Mouse (Mus musculus): ENCODE data around the gene 4931428L18Rik.

4931428L18Rik gene

DNA sequence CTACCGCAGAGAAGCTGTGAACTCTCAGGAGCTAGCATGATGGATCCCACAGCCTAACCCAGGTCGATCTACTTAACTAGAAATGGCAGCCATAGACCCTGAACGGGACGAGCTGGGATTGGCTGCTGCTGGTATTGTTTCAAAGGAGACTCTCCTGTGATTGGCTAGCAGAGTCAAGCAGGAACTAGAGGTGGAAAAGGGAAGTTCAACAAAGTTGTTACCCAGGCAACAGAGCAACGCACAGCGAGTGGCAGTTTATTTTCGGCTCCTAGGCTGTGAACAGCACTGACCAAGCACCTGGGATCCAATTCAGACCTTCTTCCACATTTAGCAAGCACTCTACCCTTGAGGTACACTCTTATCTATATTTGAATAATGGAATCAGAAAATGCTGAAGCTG is at the start of gene 4931428L18Rik, which contains the start of gene Pih1d3:
Gene 4931428L18Rik, minus strand, starts transcription at position 121 of the 400 bp plus-strand sequence.
Gene Pih1d3, plus strand, starts transcription at position 275 of the 400 bp plus-strand sequence.
- no peak for DNase-seq (ENCODE audit: extremely low spot score, low spot score)

DNA sequence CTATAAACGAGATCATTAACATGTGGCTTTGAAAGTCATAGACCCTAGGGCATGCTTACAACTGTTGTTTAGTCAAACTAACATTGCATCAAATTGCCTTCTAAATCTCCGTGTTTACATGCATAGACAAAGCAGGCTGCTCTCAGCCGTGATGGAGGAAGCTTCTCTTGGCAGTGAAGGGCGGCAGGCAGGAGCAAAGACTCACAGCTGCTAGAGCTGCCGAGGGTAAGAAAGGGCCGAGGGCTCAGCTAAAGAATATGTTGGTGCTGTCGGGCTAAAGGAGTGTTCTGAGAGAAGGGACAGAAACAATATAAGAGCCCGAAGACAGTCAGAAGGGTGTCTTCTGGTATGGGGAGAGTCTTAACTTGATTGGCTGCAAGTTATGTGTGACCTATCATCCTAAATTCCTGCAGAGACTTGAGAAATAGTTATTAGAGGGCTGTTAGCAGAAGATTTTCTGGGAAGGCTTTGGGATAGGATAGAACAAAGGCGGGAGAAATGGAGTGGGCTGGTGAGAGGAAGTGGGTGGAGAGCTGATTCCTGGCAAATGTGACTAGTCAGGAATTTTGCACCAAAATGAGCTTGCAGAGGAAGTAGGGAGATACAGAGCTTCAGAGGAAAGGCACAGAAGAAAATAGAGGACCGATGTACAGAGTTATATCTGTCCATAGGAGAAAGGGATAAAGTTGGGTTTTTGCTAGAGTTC is 37.9 kb upstream of the 4931428L18Rik start:
- DNase-seq (ENCODE audit: extremely low spot score, low spot score), result no peak

DNA sequence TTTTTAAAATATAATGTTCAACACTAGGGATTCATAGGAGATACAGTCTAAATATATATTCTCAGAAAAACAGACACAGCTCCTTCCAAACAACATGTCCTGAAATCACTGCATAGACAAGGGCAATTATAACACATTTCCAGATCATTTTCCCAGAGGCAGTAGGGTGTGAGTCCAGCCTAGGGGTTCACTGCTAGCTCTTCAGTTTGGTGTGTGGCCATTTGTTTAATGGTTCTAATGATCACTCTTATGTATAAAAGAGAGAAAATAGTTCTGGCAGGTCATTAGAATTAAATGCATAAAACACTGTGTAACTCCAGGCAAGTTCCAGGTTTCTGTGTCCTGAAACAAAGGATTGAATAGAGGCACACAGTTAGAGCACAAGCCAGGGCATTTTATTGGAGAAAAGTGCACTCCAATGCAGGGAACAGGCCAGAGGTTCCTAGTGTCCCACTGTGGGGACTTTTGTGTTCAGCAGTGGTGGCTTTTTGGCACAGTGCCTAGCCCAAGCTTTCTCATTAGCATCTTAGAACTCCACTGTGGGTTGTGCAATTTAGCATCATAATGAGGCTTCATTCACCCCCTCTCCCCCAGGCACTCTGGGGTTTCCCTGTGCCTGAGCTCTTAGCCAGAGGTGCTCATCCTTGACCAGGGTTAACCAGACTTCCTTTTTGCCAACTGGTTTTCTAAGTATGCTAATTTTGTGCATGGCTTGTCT is 11.0 kb upstream of the 4931428L18Rik start:
- DNase-seq (ENCODE audit: extremely low spot score, low spot score), result no peak

- DNase-seq (ENCODE audit: extremely low spot score, low spot score), result no peak
Observed at GRCm38 (mm10) chr1:31220599-31221250, 1.8 kb downstream of the 4931428L18Rik start.

GRCm38 (mm10) chr1:31214831-31215230 is 7.7 kb downstream of the 4931428L18Rik start:
- no peak for DNase-seq (ENCODE audit: extremely low spot score, low spot score)

DNA sequence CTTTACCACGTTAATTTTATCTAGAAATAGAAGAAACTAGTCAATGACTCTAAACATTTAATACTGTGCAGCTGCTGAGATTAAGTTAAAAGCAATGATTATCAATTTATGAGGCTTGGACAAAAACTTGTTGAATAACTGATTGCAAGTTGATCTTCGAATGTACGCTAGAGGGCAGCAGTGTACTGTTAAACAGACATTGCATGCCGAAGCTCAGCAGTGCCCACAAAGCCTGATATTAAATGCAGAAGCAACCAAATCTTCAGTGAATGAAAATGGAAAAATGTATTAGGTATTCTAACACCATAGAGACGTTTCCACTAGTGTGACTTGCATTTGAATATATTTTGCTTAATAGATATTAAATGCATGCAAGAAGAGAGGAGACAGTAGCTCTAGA is 12.3 kb downstream of the 4931428L18Rik start:
- DNase-seq (ENCODE audit: extremely low spot score, low spot score), result peak; percentile 23

GRCm38 (mm10) chr1:31205770-31206169 is 16.7 kb downstream of the 4931428L18Rik start:
- no peak for DNase-seq (ENCODE audit: extremely low spot score, low spot score)

- DNase-seq (ENCODE audit: extremely low spot score, low spot score), result no peak
Observed at GRCm38 (mm10) chr1:31205346-31205745, 17.1 kb downstream of the 4931428L18Rik start.

GRCm38 (mm10) chr1:31203771-31204170 is 18.7 kb downstream of the 4931428L18Rik start:
- no peak for DNase-seq (ENCODE audit: extremely low spot score, low spot score)

DNA sequence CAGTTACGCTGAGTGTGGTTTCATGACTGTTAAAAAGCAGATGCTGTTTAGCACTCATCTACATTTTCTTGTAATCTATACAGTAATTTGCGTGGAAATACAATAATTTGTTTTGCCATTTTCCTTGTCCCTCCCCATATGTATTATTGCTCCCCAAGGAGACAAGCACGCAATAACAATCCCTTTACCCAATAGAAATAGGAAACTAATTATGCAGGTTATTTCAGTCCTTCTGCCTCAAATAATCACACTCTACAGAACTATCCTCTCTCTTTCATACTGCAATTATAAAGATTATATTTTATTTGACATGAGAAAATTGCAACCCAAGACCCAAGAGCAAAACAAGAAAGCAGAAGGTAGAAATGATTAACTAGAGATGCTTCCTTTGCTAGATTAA is 25.5 kb downstream of the 4931428L18Rik start:
- DNase-seq (ENCODE audit: extremely low spot score, low spot score), result no peak

DNA sequence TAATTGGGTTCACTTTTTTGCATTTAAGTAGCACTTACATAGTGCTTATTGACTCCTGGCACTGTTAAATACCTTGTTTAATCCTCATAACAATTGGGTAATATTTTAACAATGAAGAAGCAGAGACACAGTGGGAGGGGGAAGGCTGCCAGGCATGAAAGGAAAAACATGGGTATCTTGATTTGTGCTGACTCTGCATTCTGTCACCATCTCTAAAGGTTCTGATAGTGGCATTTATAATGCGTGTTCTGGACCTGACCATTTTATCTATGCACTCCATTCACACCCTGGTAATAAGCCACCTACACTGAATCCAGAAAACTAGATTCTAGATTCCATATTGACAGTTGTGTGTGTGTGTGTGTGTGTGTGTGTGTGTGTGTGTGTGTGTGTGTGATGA is 26.9 kb downstream of the 4931428L18Rik start:
- DNase-seq (ENCODE audit: extremely low spot score, low spot score), result no peak

GRCm38 (mm10) chr1:31190237-31190866 is 32.1 kb downstream of the 4931428L18Rik start:
- no peak for DNase-seq (ENCODE audit: extremely low spot score, low spot score)

- DNase-seq (ENCODE audit: extremely low spot score, low spot score), result no peak
Observed at GRCm38 (mm10) chr1:31178264-31178663, 44.2 kb downstream of the 4931428L18Rik start.

GRCm38 (mm10) chr1:31176101-31176500 is 46.4 kb downstream of the 4931428L18Rik start, which contains the start of gene Lgsn:
Lgsn (plus strand) TSS chr1:31176401.
- no peak for DNase-seq (ENCODE audit: extremely low spot score, low spot score)

DNA sequence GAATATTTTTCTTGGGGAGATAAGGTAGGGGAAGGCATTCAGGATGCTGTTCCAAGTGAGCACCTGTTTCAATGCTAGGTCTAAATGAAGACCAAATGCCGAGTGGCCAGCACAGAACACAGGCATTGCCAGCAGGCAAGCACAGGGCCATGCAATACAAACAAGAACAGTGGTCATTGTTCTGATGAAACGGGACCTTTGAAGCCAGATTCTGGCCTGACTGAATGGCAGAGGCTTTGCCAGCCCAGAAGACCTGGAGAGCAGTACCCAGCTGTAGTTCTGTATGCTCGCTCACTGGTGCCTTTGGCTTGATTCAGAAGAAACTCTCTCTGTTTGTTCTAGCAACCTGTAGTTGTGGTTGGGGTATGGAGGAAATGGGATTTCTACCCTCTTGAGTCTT is 47.1 kb downstream of the 4931428L18Rik start:
- no peak for DNase-seq (ENCODE audit: extremely low spot score, low spot score)

GRCm38 (mm10) chr1:31165326-31166121 is 57.0 kb downstream of the 4931428L18Rik start:
- no peak for DNase-seq (ENCODE audit: extremely low spot score, low spot score)

GRCm38 (mm10) chr1:31164527-31165189 is 57.8 kb downstream of the 4931428L18Rik start:
- DNase-seq (ENCODE audit: extremely low spot score, low spot score), result no peak

DNA sequence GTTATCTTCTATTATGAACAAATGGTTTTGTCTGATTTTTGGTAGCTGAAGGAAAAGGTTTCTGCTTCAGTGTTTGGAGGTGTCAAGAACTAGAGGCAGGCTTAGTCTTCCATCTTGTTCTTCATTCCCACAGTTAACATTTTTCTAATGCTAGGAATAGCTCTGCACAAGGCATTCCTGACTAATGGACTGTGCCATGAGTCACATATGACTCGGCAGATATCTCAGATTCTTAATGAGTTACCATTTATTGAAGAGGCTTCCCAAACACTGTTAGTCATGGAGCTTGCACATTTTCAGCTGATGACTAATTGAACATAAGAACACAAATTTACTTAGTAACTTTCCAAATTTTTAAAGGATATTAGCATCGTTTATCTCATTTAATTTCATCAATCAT is 65.6 kb downstream of the 4931428L18Rik start:
- DNase-seq (ENCODE audit: extremely low spot score, low spot score), result no peak

- DNase-seq (ENCODE audit: extremely low spot score, low spot score), result no peak
Observed at GRCm38 (mm10) chr1:31156185-31156584, 66.3 kb downstream of the 4931428L18Rik start.

DNA sequence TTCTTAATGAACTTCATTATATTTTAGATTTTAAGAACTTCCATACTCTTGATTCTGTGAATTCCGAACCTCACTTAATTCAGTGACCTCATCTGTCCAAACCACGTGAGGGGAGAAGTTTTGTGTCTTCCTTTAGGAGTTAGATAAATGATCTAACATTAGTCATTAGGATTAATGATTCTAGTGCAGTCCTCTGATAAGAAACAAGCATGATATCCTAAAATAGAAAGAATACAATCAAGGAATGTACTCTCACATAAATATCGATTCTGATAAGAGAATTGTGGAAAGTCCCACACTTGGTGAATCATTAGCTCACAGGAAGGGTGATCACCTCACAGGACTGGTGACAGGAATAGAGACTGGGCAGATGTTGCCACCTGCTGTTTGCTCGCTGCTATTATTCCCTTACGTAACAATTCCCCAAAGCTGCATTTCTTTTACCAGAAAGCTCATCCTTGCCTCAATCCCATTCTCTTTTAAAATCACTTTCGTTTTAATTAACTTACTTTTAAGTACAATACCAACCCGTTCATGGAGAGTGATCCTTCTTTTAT is 68.6 kb downstream of the 4931428L18Rik start:
- DNase-seq (ENCODE audit: extremely low spot score, low spot score), result no peak
